Mouse (Mus musculus): ENCODE data around the gene Triap1. TPM values are rescaled to one million over a fixed set of nuclear protein-coding genes. Genes with fewer than 3 reads are reported as not detected.
A peak's percentile ranks its signal among the peaks of the same experiment; 100 is the strongest.

Triap1 gene
- polyA plus RNA-seq, 1 experiment from 2014 or later = 60.9 TPM

DNA sequence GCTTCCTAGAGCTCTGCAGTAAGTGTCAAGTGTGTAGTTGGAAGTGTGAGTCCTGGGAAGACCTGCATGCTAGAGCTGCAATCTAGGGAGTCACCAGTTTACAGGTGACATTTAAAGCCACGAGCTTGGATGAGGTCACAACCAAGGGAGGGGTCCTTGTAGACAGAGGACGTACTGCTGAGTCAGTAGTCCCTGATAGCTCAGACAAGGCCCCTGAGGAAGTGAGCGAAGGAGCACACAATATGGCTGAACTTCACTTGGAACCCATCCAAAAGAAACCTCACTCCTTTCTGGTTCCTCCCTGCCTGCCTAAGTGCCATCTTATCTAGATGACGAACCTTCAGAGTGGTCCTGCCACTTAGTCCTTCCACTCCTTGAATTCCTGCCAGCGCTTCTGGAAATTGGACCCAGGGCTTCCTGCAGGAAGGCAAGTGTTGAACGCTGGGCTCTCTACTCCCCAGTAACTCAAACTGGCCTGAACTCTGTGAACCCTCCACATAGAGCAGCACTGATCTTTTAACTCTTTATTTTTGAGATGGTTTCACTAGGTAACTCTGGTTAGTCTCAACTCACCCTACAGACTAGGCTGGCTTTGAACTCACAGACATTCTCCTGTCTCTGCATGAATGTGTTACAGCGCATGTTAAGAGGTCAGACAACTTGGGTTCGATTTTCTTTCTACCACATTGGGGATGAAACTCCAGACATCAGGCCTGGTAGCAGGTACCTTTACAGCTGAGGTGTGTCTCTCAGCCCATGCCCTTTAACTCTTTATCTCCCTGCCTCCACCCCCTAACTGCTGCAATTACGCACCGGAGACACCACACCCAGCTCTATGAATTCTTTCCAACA is 28.0 kb upstream of the Triap1 start:
- Histone ChIP-seq H3K27ac (ENCODE audit: low read length) (peak overlapping the region; percentile 67), H3K9ac (ENCODE audit: low read length) (no peak overlapping the region), H3K4me1 (ENCODE audit: control insufficient read depth, insufficient read depth, low read length) (peaks cover 27% of the 10 kb centered on the region), H3K9me3 (replicated peaks; ENCODE audit: control insufficient read depth, low read length) (no peaks in the 10 kb centered on the region), H3K4me2 (ENCODE audit: low read depth, low read length) (no peak overlapping the region), H3K36me3 (ENCODE audit: control insufficient read depth, insufficient read depth, low read length) (no peaks in the 10 kb centered on the region), H3K4me3 (replicated peaks; ENCODE audit: low read length) (no peak overlapping the region), H3K27me3 (ENCODE audit: control insufficient read depth, insufficient read depth, low read length) (no peaks in the 10 kb centered on the region)
- WGBS = 56% methylated on average over 10 of the region's 10 CpGs
- ATAC-seq (ENCODE audit: insufficient read depth, low FRiP score) = peak; percentile 30; the same call in 1 of the 2 replicates

DNA sequence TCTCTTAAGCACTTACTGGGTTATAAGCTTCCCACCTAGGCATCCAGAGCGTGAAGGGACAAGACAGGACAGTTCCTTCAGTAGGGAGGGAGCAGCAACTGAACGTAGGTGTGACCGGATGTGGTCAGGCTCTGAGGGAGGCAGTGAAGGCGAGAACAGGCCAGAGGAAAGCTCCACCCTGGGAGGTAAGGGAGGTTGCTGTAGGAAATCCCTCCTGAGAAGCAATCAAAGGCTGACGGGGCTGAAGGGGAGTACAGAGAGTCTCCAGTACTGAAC is 27.4 kb upstream of the Triap1 start:
- H3K27ac ChIP-seq (ENCODE audit: low read length) = peak overlapping the region; percentile 67
- no peaks in the 10 kb centered on the region for H3K9me3 ChIP-seq (replicated peaks; ENCODE audit: control insufficient read depth, low read length)
- H3K4me1 ChIP-seq (ENCODE audit: control insufficient read depth, insufficient read depth, low read length) = peaks cover 32% of the 10 kb centered on the region
- no peak overlapping the region for H3K4me3 ChIP-seq (replicated peaks; ENCODE audit: low read length)
- ATAC-seq (ENCODE audit: insufficient read depth, low FRiP score) = no peak
- no peak overlapping the region for H3K4me2 ChIP-seq (ENCODE audit: low read depth, low read length)
- no peaks in the 10 kb centered on the region for H3K27me3 ChIP-seq (ENCODE audit: control insufficient read depth, insufficient read depth, low read length)
- WGBS = 38% methylated on average over 5 of the region's 5 CpGs
- no peak overlapping the region for H3K9ac ChIP-seq (ENCODE audit: low read length)
- no peaks in the 10 kb centered on the region for H3K36me3 ChIP-seq (ENCODE audit: control insufficient read depth, insufficient read depth, low read length)

DNA sequence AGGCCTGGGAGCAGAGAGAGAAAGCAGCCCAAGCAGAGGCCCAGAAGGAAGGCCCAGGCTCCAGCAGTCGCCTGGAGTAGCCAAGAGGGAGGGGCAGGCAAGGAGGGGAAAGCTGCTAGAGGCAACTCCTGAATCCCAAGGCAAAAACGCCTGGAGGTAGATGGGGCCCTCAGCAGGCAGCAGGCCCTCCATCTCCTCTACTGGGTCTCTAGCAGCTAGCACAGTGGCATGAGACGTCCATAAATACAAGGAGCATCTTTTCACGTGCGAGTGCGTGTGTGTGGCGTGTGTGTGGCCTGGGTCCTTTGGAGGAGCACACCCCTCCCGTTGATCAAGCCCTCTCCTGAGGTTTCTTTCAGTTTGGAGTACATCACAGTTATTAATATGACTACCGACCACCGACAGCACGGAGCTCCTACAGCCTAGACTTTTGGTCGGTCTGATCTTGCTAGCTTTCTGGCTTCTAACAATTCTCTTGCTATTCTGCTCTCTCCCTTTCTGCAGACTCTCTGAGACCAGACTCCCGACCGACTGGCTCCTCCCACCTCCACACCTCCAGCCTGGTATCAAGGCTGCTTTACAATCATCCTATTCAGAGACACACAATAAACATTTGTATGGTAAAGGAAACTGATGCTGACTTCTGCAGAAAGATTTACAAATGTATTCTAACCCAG is 23.9 kb upstream of the Triap1 start:
- peak overlapping the region; percentile 67 for H3K9ac ChIP-seq (ENCODE audit: low read length)
- no peak for ATAC-seq (ENCODE audit: insufficient read depth, low FRiP score)
- no peaks in the 10 kb centered on the region for H3K27me3 ChIP-seq (ENCODE audit: control insufficient read depth, insufficient read depth, low read length)
- H3K36me3 ChIP-seq (ENCODE audit: control insufficient read depth, insufficient read depth, low read length) = no peaks in the 10 kb centered on the region
- no peaks in the 10 kb centered on the region for H3K9me3 ChIP-seq (replicated peaks; ENCODE audit: control insufficient read depth, low read length)
- no peak overlapping the region for H3K4me3 ChIP-seq (replicated peaks; ENCODE audit: low read length)
- 16% methylated on average over 14 of the region's 14 CpGs for WGBS
- H3K27ac ChIP-seq (ENCODE audit: low read length) = peak overlapping the region; percentile 92
- H3K4me2 ChIP-seq (ENCODE audit: low read depth, low read length) = peak overlapping the region; percentile 29; the same call in 1 of the 2 replicates
- peaks cover 37% of the 10 kb centered on the region for H3K4me1 ChIP-seq (ENCODE audit: control insufficient read depth, insufficient read depth, low read length)

DNA sequence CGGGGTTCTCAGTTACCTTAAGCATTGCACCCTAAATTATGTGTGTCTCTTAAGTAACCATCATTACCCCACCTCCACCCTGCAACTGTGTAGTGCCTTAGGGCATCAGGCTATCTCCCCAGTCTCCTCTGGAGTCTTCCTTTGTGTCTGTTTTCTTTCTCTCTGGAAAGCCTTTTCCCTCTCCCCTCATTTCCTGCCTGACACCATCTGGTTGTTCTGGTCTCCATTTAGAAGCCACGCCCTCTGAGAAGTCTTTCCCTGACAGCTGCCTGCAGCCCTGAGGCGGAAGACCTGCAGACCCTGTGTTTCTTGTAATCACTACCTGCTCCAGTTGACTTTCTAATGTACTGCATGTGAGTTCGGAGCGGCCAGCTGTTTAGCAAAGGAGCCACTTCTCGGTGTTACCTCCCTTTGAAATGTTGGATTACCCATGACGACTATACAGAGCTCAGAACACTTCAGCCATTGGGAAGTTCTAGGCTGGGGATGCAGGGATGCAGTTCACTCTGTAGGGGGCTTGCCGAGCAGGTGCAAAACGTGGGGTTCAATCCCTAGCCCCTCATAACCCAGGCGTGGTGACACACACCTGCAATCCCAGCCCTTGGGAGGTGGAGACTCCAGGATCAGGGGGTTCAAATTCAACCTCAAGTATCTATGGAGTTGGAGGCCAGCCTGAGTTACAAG is 23.2 kb upstream of the Triap1 start:
- Histone ChIP-seq H3K4me1 (ENCODE audit: control insufficient read depth, insufficient read depth, low read length) (peaks cover 37% of the 10 kb centered on the region), H3K4me2 (ENCODE audit: low read depth, low read length) (peak overlapping the region; percentile 29), H3K4me3 (replicated peaks; ENCODE audit: low read length) (no peak overlapping the region; the same call in 1 of the 2 replicates), H3K9me3 (replicated peaks; ENCODE audit: control insufficient read depth, low read length) (no peaks in the 10 kb centered on the region), H3K36me3 (ENCODE audit: control insufficient read depth, insufficient read depth, low read length) (no peaks in the 10 kb centered on the region), H3K27me3 (ENCODE audit: control insufficient read depth, insufficient read depth, low read length) (no peaks in the 10 kb centered on the region), H3K9ac (ENCODE audit: low read length) (peak overlapping the region; percentile 67), H3K27ac (ENCODE audit: low read length) (peak overlapping the region; percentile 92)
- ATAC-seq (ENCODE audit: insufficient read depth, low FRiP score) = peak; percentile 45; the same call in 1 of the 2 replicates
- 7% methylated on average over 10 of the region's 10 CpGs for WGBS

DNA sequence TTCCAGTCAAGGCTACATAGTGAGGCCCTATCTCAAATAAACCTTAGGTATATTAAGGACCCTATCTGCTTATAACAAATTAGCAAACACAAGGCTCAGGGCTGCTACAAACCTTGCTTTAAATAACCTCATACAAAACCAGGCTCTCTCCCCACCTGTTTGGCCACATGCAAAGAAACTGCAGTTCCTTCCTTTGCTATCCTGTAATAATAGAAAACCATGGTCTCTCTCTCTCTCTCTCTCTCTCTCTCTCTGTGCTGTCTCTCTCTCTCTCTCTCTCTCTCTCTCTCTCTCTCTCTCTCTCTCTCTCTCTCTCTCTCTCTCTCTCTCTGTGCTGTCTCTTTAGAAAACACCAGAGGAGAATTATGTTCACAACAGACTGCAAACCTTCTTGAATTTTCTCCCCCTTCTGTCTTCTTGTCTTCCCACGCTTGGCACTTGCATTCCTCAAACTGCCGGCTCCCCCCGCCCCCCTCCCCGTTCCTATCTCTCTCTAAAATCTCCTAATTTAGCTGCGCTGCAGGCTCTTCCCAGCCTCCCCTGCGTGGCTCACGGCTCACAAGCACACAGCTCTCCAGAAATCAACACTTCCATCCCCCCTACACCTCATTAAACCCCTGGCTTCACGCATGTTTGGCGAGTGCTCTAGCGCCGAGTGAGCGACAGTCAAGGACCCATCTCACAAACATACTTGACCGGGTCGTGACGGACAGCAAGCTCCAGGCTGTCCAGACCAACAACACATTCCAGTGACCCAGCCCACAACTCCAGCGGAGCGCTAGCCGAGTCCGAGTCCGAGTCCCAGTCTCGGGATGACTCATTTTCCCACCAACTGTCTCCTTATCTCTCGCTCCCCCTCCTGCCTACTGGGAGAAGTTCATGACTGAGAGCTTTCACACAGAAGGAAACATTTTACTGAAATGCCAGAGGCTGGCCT is 21.8 kb upstream of the Triap1 start:
- no peaks in the 10 kb centered on the region for H3K36me3 ChIP-seq (ENCODE audit: control insufficient read depth, insufficient read depth, low read length)
- H3K27me3 ChIP-seq (ENCODE audit: control insufficient read depth, insufficient read depth, low read length) = no peaks in the 10 kb centered on the region
- 1% methylated on average over 22 of the region's 22 CpGs for WGBS
- peak overlapping the region; percentile 68 for H3K9ac ChIP-seq (ENCODE audit: low read length)
- H3K4me1 ChIP-seq (ENCODE audit: control insufficient read depth, insufficient read depth, low read length) = peaks cover 28% of the 10 kb centered on the region
- H3K9me3 ChIP-seq (replicated peaks; ENCODE audit: control insufficient read depth, low read length) = no peaks in the 10 kb centered on the region
- H3K4me2 ChIP-seq (ENCODE audit: low read depth, low read length) = peak overlapping the region; percentile 70
- peak overlapping the region; percentile 92 for H3K27ac ChIP-seq (ENCODE audit: low read length)
- ATAC-seq (ENCODE audit: insufficient read depth, low FRiP score) = peak; percentile 79; the same call in 1 of the 2 replicates
- peak overlapping the region; percentile 46 for H3K4me3 ChIP-seq (replicated peaks; ENCODE audit: low read length)

DNA sequence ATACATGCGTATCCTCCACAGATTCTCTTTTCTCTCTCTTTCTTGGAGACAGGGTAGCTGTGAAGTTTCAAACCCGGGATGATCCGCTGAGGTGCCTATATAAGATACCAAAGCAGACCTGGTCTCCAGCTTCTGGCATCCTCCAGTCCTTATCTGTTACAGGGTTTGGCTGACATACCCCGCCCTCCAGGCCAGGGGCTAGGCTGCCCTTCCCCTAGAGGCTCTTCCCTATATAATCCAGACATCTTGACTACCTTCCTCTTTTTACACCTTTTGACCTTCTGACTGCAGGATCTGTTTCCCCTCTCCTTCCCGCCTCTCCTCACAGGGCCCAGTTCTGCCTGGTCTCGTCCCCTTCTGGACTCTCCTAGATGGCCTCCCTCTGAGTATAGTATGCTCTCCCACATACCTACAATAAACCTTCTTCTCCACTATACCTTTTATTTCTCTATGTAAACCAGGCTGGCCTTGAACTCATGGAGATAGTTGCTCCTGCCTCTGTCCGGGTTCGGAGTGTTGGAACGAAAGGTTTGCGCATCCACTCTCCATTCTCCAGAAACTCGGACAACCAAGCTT is 14.7 kb upstream of the Triap1 start:
- H3K9ac ChIP-seq (ENCODE audit: low read length) = peak overlapping the region; percentile 95
- H3K4me3 ChIP-seq (replicated peaks; ENCODE audit: low read length) = peak overlapping the region; percentile 94
- H3K4me2 ChIP-seq (ENCODE audit: low read depth, low read length) = peak overlapping the region; percentile 74
- H3K4me1 ChIP-seq (ENCODE audit: control insufficient read depth, insufficient read depth, low read length) = peaks cover 20% of the 10 kb centered on the region
- 16% methylated on average over 11 of the region's 11 CpGs for WGBS
- H3K9me3 ChIP-seq (replicated peaks; ENCODE audit: control insufficient read depth, low read length) = no peaks in the 10 kb centered on the region
- peak overlapping the region; percentile 67 for H3K27ac ChIP-seq (ENCODE audit: low read length)
- no peaks in the 10 kb centered on the region for H3K27me3 ChIP-seq (ENCODE audit: control insufficient read depth, insufficient read depth, low read length)
- peak; percentile 41; the same call in 1 of the 2 replicates for ATAC-seq (ENCODE audit: insufficient read depth, low FRiP score)
- H3K36me3 ChIP-seq (ENCODE audit: control insufficient read depth, insufficient read depth, low read length) = no peaks in the 10 kb centered on the region

DNA sequence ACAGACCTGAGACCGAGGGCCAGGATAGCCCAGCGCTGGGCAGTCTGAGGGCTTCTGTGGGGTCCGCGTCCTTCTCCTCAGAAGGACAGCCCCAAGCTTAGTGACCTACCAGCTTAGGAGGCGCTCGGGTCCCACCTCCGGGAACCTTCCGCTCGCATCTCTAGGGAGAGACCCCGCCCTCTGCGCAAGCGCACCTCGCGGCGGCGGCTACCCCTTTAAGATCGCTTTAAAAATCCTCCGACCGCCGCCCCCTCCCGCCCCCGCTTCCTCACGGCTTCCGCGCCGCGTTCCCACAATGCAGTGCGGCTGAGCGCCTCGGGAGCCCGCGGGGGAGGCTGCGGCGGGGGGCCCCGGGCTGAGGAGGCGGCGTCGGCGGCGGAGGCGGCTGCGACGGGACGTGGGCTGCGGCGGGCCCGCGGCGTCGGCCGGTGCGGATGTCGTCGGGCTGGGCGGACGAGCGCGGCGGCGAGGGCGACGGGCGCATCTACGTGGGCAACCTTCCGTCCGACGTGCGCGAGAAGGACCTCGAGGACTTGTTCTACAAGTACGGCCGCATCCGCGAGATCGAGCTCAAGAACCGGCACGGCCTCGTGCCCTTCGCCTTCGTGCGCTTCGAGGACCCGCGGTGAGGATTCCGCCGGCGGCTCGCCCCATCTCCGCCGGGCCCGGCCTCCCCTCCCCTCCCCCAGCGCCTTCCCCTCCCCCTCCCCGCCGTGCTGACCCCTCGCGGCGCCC is 14.0 kb upstream of the Triap1 start, which contains the start of gene Srsf9:
Srsf9 (plus strand) TSS at position 303 of the 735 bp plus-strand sequence.
- under 1% methylated on average over 92 of the region's 97 CpGs for WGBS
- Histone ChIP-seq H3K4me2 (ENCODE audit: low read depth, low read length) (peak within 1 kb of the TSS; percentile 74), H3K4me3 (replicated peaks; ENCODE audit: low read length) (peak within 1 kb of the TSS; percentile 94), H3K9me3 (replicated peaks; ENCODE audit: control insufficient read depth, low read length) (no peaks in the 10 kb centered on the region), H3K27me3 (ENCODE audit: control insufficient read depth, insufficient read depth, low read length) (no peaks in the 10 kb centered on the region), H3K4me1 (ENCODE audit: control insufficient read depth, insufficient read depth, low read length) (peaks cover 20% of the 10 kb centered on the region), H3K9ac (ENCODE audit: low read length) (peak within 1 kb of the TSS; percentile 95), H3K27ac (ENCODE audit: low read length) (peak within 1 kb of the TSS; percentile 85), H3K36me3 (ENCODE audit: control insufficient read depth, insufficient read depth, low read length) (no peaks in the 10 kb centered on the region)
- ATAC-seq (ENCODE audit: insufficient read depth, low FRiP score) = peak; percentile 96
